Mouse (Mus musculus): Measurements from ENCODE around the gene Gpatch2. TPM values are rescaled to one million over a fixed set of nuclear protein-coding genes. Genes with fewer than 3 reads are reported as not detected.
A peak's percentile ranks its signal among the peaks of the same experiment; 100 is the strongest.

The Gpatch2 gene
- polyA plus RNA-seq, 1 experiment from 2014 or later = 25.7 TPM

- H3K27me3 ChIP-seq (ENCODE audit: low read depth, poor library complexity, severe bottlenecking) = no peaks in the 10 kb centered on the region
- H3K9me3 ChIP-seq (replicated peaks) = no peaks in the 10 kb centered on the region
- no peak overlapping the region for H3K4me3 ChIP-seq
- WGBS = 85% methylated on average over 5 of the region's 5 CpGs
- H3K36me3 ChIP-seq = no peaks in the 10 kb centered on the region
- no peak for DNase-seq (ENCODE audit: low spot score)
- no peaks in the 10 kb centered on the region; the same call in 1 of the 2 replicates for H3K4me1 ChIP-seq
- H3K27ac ChIP-seq (replicated peaks) = no peak overlapping the region
Observed at GRCm38 (mm10) chr1:187294522-187294921, 79.2 kb downstream of the Gpatch2 start.

- H3K27me3 ChIP-seq (ENCODE audit: low read depth, poor library complexity, severe bottlenecking) = no peaks in the 10 kb centered on the region
- no peak overlapping the region for H3K4me3 ChIP-seq
- WGBS = 94% methylated on average over 6 of the region's 6 CpGs
- H3K9me3 ChIP-seq (replicated peaks) = no peaks in the 10 kb centered on the region
- no peak for DNase-seq (ENCODE audit: low spot score)
- no peak overlapping the region for H3K27ac ChIP-seq (replicated peaks)
- H3K4me1 ChIP-seq = peaks cover 2% of the 10 kb centered on the region
- H3K36me3 ChIP-seq = no peaks in the 10 kb centered on the region
Observed at GRCm38 (mm10) chr1:187295038-187295559, 79.8 kb downstream of the Gpatch2 start.

GRCm38 (mm10) chr1:187295711-187296110, 80.4 kb downstream of the Gpatch2 start:
- no peaks in the 10 kb centered on the region for H3K36me3 ChIP-seq
- DNase-seq (ENCODE audit: low spot score) = no peak
- WGBS = 79% methylated on average over 1 of the region's 1 CpGs

GRCm38 (mm10) chr1:187299236-187299635, 83.9 kb downstream of the Gpatch2 start:
- DNase-seq (ENCODE audit: low spot score) = no peak
- no peaks in the 10 kb centered on the region for H3K9me3 ChIP-seq (replicated peaks)
- WGBS = 86% methylated on average over 4 of the region's 4 CpGs
- H3K4me3 ChIP-seq = no peak overlapping the region
- peaks cover 16% of the 10 kb centered on the region for H3K4me1 ChIP-seq
- no peak overlapping the region for H3K27ac ChIP-seq (replicated peaks)
- no peaks in the 10 kb centered on the region for H3K27me3 ChIP-seq (ENCODE audit: low read depth, poor library complexity, severe bottlenecking)
- H3K36me3 ChIP-seq = no peaks in the 10 kb centered on the region

More at GRCm38 (mm10) chr1:187295711-187296110, 80.4 kb downstream of the Gpatch2 start:
- no peaks in the 10 kb centered on the region for H3K9me3 ChIP-seq (replicated peaks)
- H3K27me3 ChIP-seq (ENCODE audit: low read depth, poor library complexity, severe bottlenecking) = no peaks in the 10 kb centered on the region
- H3K27ac ChIP-seq (replicated peaks) = no peak overlapping the region
- H3K4me1 ChIP-seq = peaks cover 8% of the 10 kb centered on the region
- H3K4me3 ChIP-seq = no peak overlapping the region

- H3K4me3 ChIP-seq = no peak overlapping the region
- DNase-seq (ENCODE audit: low spot score) = peak; percentile 49
- H3K27me3 ChIP-seq (ENCODE audit: low read depth, poor library complexity, severe bottlenecking) = no peaks in the 10 kb centered on the region
- H3K4me1 ChIP-seq = peaks cover 16% of the 10 kb centered on the region
- H3K9me3 ChIP-seq (replicated peaks) = no peaks in the 10 kb centered on the region
- H3K27ac ChIP-seq (replicated peaks) = peak overlapping the region; percentile 68
- H3K36me3 ChIP-seq = no peaks in the 10 kb centered on the region
- WGBS = 42% methylated on average over 5 of the region's 5 CpGs
Observed at GRCm38 (mm10) chr1:187300626-187301025, 85.3 kb downstream of the Gpatch2 start.

- no peaks in the 10 kb centered on the region for H3K27me3 ChIP-seq (ENCODE audit: low read depth, poor library complexity, severe bottlenecking)
- no peaks in the 10 kb centered on the region for H3K9me3 ChIP-seq (replicated peaks)
- no peak overlapping the region for H3K4me3 ChIP-seq
- H3K27ac ChIP-seq (replicated peaks) = no peak overlapping the region
- H3K36me3 ChIP-seq = peaks cover 20% of the 10 kb centered on the region
- peaks cover 16% of the 10 kb centered on the region for H3K4me1 ChIP-seq
- WGBS = 93% methylated on average over 10 of the region's 10 CpGs
- DNase-seq (ENCODE audit: low spot score) = no peak
Observed at GRCm38 (mm10) chr1:187303221-187303620, 87.9 kb downstream of the Gpatch2 start.

- 93% methylated on average over 4 of the region's 4 CpGs for WGBS
- 0 out of 2 replicates have a peak, but pooled peaks cover 3% of the 10 kb centered on the region for H3K4me1 ChIP-seq
Observed at GRCm38 (mm10) chr1:187307335-187307734, 92.0 kb downstream of the Gpatch2 start.

GRCm38 (mm10) chr1:187308523-187308922, 93.2 kb downstream of the Gpatch2 start:
- H3K4me3 ChIP-seq = no peak overlapping the region
- H3K27ac ChIP-seq (replicated peaks) = no peak overlapping the region
- no peaks in the 10 kb centered on the region for H3K27me3 ChIP-seq (ENCODE audit: low read depth, poor library complexity, severe bottlenecking)
- peaks cover 20% of the 10 kb centered on the region for H3K36me3 ChIP-seq
- H3K4me1 ChIP-seq = 0 out of 2 replicates have a peak, but pooled peaks cover 2% of the 10 kb centered on the region
- H3K9me3 ChIP-seq (replicated peaks) = no peaks in the 10 kb centered on the region
- 84% methylated on average over 2 of the region's 2 CpGs for WGBS
- no peak for DNase-seq (ENCODE audit: low spot score)

More at GRCm38 (mm10) chr1:187307335-187307734, 92.0 kb downstream of the Gpatch2 start:
- Histone ChIP-seq H3K27ac (replicated peaks) (peak overlapping the region; percentile 52; the same call in 1 of the 2 replicates), H3K4me3 (no peak overlapping the region), H3K36me3 (peaks cover 20% of the 10 kb centered on the region), H3K9me3 (replicated peaks) (no peaks in the 10 kb centered on the region), H3K27me3 (ENCODE audit: low read depth, poor library complexity, severe bottlenecking) (no peaks in the 10 kb centered on the region)
- no peak for DNase-seq (ENCODE audit: low spot score)

GRCm38 (mm10) chr1:187311122-187311521, 95.8 kb downstream of the Gpatch2 start:
- Histone ChIP-seq H3K4me3 (no peak overlapping the region), H3K4me1 (peaks cover 20% of the 10 kb centered on the region), H3K9me3 (replicated peaks) (no peaks in the 10 kb centered on the region), H3K27ac (replicated peaks) (no peak overlapping the region), H3K36me3 (peaks cover 17% of the 10 kb centered on the region), H3K27me3 (ENCODE audit: low read depth, poor library complexity, severe bottlenecking) (no peaks in the 10 kb centered on the region)
- 93% methylated on average over 6 of the region's 6 CpGs for WGBS
- no peak for DNase-seq (ENCODE audit: low spot score)

- Histone ChIP-seq H3K4me1 (peaks cover 20% of the 10 kb centered on the region), H3K27ac (replicated peaks) (no peak overlapping the region), H3K4me3 (no peak overlapping the region), H3K27me3 (ENCODE audit: low read depth, poor library complexity, severe bottlenecking) (no peaks in the 10 kb centered on the region), H3K9me3 (replicated peaks) (no peaks in the 10 kb centered on the region), H3K36me3 (no peaks in the 10 kb centered on the region)
- DNase-seq (ENCODE audit: low spot score) = no peak
- 85% methylated on average over 1 of the region's 1 CpGs for WGBS
Observed at GRCm38 (mm10) chr1:187313323-187313722, 98.0 kb downstream of the Gpatch2 start.

- H3K4me3 ChIP-seq = no peak overlapping the region
Observed at GRCm38 (mm10) chr1:187313763-187314162, 98.5 kb downstream of the Gpatch2 start.

GRCm38 (mm10) chr1:187314516-187314915, 99.2 kb downstream of the Gpatch2 start:
- H3K9me3 ChIP-seq (replicated peaks) = no peaks in the 10 kb centered on the region
- no peaks in the 10 kb centered on the region for H3K27me3 ChIP-seq (ENCODE audit: low read depth, poor library complexity, severe bottlenecking)
- DNase-seq (ENCODE audit: low spot score) = no peak
- H3K27ac ChIP-seq (replicated peaks) = no peak overlapping the region
- H3K4me3 ChIP-seq = no peak overlapping the region
- peaks cover 20% of the 10 kb centered on the region for H3K4me1 ChIP-seq
- H3K36me3 ChIP-seq = peaks cover 5% of the 10 kb centered on the region; the same call in 1 of the 2 replicates

More at GRCm38 (mm10) chr1:187313763-187314162, 98.5 kb downstream of the Gpatch2 start:
- H3K4me1 ChIP-seq = peaks cover 20% of the 10 kb centered on the region
- H3K27me3 ChIP-seq (ENCODE audit: low read depth, poor library complexity, severe bottlenecking) = no peaks in the 10 kb centered on the region
- H3K27ac ChIP-seq (replicated peaks) = no peak overlapping the region
- no peaks in the 10 kb centered on the region for H3K9me3 ChIP-seq (replicated peaks)
- no peaks in the 10 kb centered on the region for H3K36me3 ChIP-seq
- WGBS = 84% methylated on average over 5 of the region's 5 CpGs
- DNase-seq (ENCODE audit: low spot score) = no peak

- no peak overlapping the region for H3K27ac ChIP-seq (replicated peaks)
- no peak overlapping the region for H3K4me3 ChIP-seq
- no peak for DNase-seq (ENCODE audit: low spot score)
- 86% methylated on average over 2 of the region's 2 CpGs for WGBS
- no peaks in the 10 kb centered on the region for H3K9me3 ChIP-seq (replicated peaks)
- H3K27me3 ChIP-seq (ENCODE audit: low read depth, poor library complexity, severe bottlenecking) = no peaks in the 10 kb centered on the region
- peaks cover 20% of the 10 kb centered on the region for H3K4me1 ChIP-seq
- H3K36me3 ChIP-seq = peaks cover 5% of the 10 kb centered on the region; the same call in 1 of the 2 replicates
Observed at GRCm38 (mm10) chr1:187315821-187316220, 100.5 kb downstream of the Gpatch2 start.
